Mouse (Mus musculus): ENCODE data around the gene Pank4. TPM values are rescaled to one million over a fixed set of nuclear protein-coding genes. Genes with fewer than 3 reads are reported as not detected.
A peak's percentile ranks its signal among the peaks of the same experiment; 100 is the strongest.

Pank4 gene
- total and polyA plus RNA-seq, 2 experiments, result 13.5 to 19.5 TPM

- DNase-seq (ENCODE audit: extremely low read depth, low read depth, low spot score), result no peak
- Histone ChIP-seq H3K79me2 (ENCODE audit: control insufficient read depth, insufficient read depth, low read length) (peaks cover 7% of the 10 kb centered on the region; the same call in 1 of the 2 replicates), H3K36me3 (ENCODE audit: control insufficient read depth, insufficient read depth, low read length) (peaks cover under 1% of the 10 kb centered on the region; the same call in 1 of the 2 replicates), H3K4me3 (ENCODE audit: insufficient read depth, low read depth, low read length) (peak overlapping the region; percentile 95), H3K4me1 (ENCODE audit: control insufficient read depth, insufficient read depth, low read length) (peaks cover 3% of the 10 kb centered on the region), H3K27me3 (ENCODE audit: control insufficient read depth, insufficient read depth, low read length) (peaks cover 15% of the 10 kb centered on the region; the same call in 1 of the 2 replicates), H3K9ac (ENCODE audit: low read depth, low read length) (peak overlapping the region; percentile 92), H3K27ac (replicated peaks; ENCODE audit: insufficient read depth, low read depth, low read length) (0 out of 2 replicates have a peak overlapping the region, but pooled peaks have one; percentile 19)
- no peak for TF ChIP-seq CTCF (IDR thresholded peaks at IDR 0.05; ENCODE audit: low read depth, low read length)
- no peak for TF ChIP-seq POLR2A (IDR thresholded peaks at IDR 0.05; ENCODE audit: extremely low read depth, insufficient read depth, low read length)
- WGBS, result 2% methylated on average over 36 of the region's 36 CpGs
Observed at GRCm38 (mm10) chr4:154964581-154965235, 785 bp downstream of the Pank4 start.

- 67% methylated on average over 3 of the region's 3 CpGs for WGBS
- Histone ChIP-seq H3K36me3 (ENCODE audit: control insufficient read depth, insufficient read depth, low read length) (peaks cover 8% of the 10 kb centered on the region; the same call in 1 of the 2 replicates), H3K9ac (ENCODE audit: low read depth, low read length) (no peak overlapping the region), H3K4me3 (ENCODE audit: insufficient read depth, low read depth, low read length) (no peak overlapping the region), H3K27me3 (ENCODE audit: control insufficient read depth, insufficient read depth, low read length) (peaks cover 8% of the 10 kb centered on the region; the same call in 1 of the 2 replicates), H3K27ac (replicated peaks; ENCODE audit: insufficient read depth, low read depth, low read length) (no peak overlapping the region), H3K4me1 (ENCODE audit: control insufficient read depth, insufficient read depth, low read length) (peaks cover 3% of the 10 kb centered on the region), H3K79me2 (ENCODE audit: control insufficient read depth, insufficient read depth, low read length) (peaks cover 7% of the 10 kb centered on the region; the same call in 1 of the 2 replicates)
- no peak for TF ChIP-seq CTCF (IDR thresholded peaks at IDR 0.05; ENCODE audit: low read depth, low read length)
- no peak for TF ChIP-seq POLR2A (IDR thresholded peaks at IDR 0.05; ENCODE audit: extremely low read depth, insufficient read depth, low read length)
- DNase-seq (ENCODE audit: extremely low read depth, low read depth, low spot score), result no peak
Observed at GRCm38 (mm10) chr4:154965856-154966255, 1.9 kb downstream of the Pank4 start.

DNA sequence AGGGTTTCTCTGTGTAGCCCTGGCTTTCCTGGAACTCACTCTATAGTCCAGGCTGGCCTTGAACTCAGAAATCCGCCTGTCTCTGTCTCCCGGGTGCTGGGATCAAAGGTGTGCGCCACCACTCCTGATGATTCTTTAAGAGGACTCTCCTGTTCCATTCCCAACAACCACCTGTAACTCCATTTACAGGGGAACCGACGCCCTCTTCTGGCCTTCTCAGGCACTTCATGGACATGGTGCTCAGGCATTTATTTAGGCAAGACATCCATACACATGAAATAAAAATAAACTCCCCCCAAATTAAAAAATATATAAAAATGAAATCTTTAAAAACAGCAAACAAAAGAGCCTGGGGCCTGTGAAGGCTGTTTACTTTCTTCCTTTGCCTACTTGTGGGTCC is 3.2 kb downstream of the Pank4 start:
- Histone ChIP-seq H3K27me3 (ENCODE audit: control insufficient read depth, insufficient read depth, low read length) (no peaks in the 10 kb centered on the region), H3K36me3 (ENCODE audit: control insufficient read depth, insufficient read depth, low read length) (peaks cover 14% of the 10 kb centered on the region; the same call in 1 of the 2 replicates), H3K4me3 (ENCODE audit: insufficient read depth, low read depth, low read length) (no peak overlapping the region), H3K4me1 (ENCODE audit: control insufficient read depth, insufficient read depth, low read length) (peaks cover 3% of the 10 kb centered on the region), H3K9ac (ENCODE audit: low read depth, low read length) (no peak overlapping the region), H3K27ac (replicated peaks; ENCODE audit: insufficient read depth, low read depth, low read length) (no peak overlapping the region), H3K79me2 (ENCODE audit: control insufficient read depth, insufficient read depth, low read length) (peaks cover 7% of the 10 kb centered on the region; the same call in 1 of the 2 replicates)
- TF ChIP-seq CTCF (IDR thresholded peaks at IDR 0.05; ENCODE audit: low read depth, low read length) (peak; percentile 39; the same call in 1 of the 2 replicates), POLR2A (IDR thresholded peaks at IDR 0.05; ENCODE audit: extremely low read depth, insufficient read depth, low read length) (no peak)
- DNase-seq (ENCODE audit: extremely low read depth, low read depth, low spot score), result peak; percentile 32
- WGBS, result 58% methylated on average over 5 of the region's 5 CpGs

DNA sequence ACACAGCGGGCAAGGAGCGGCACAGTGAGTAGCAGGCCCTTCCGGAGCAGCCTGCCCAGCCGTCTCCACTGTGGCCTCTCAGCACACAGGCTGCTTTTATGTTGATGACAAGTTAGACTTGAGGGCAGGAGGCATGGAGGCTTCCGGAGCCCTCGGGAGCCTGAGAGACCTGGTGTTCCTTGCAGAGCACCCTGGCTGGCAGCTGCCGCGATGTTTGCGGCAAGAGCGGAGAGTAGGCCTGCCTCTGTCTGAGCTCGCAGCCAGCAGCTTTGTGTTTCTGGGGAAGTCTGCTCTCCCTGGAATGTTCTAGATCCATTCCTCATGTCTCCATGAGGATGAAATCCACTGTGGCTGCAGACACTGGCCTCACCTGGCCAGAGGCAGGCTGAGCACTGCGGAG is 8.6 kb downstream of the Pank4 start:
- 0 out of 2 replicates have a peak, but pooled peaks cover under 1% of the 10 kb centered on the region for H3K79me2 ChIP-seq (ENCODE audit: control insufficient read depth, insufficient read depth, low read length)
- H3K4me1 ChIP-seq (ENCODE audit: control insufficient read depth, insufficient read depth, low read length), result no peaks in the 10 kb centered on the region
- peaks cover 22% of the 10 kb centered on the region; the same call in 1 of the 2 replicates for H3K36me3 ChIP-seq (ENCODE audit: control insufficient read depth, insufficient read depth, low read length)
- no peak overlapping the region for H3K27ac ChIP-seq (replicated peaks; ENCODE audit: insufficient read depth, low read depth, low read length)
- no peak overlapping the region for H3K9ac ChIP-seq (ENCODE audit: low read depth, low read length)
- TF ChIP-seq CTCF (IDR thresholded peaks at IDR 0.05; ENCODE audit: low read depth, low read length), result no peak
- no peak for TF ChIP-seq POLR2A (IDR thresholded peaks at IDR 0.05; ENCODE audit: extremely low read depth, insufficient read depth, low read length)
- no peak for DNase-seq (ENCODE audit: extremely low read depth, low read depth, low spot score)
- WGBS, result 96% methylated on average over 12 of the region's 12 CpGs
- no peak overlapping the region for H3K4me3 ChIP-seq (ENCODE audit: insufficient read depth, low read depth, low read length)
- H3K27me3 ChIP-seq (ENCODE audit: control insufficient read depth, insufficient read depth, low read length), result no peaks in the 10 kb centered on the region

GRCm38 (mm10) chr4:154974163-154974611 is 10.3 kb downstream of the Pank4 start:
- Histone ChIP-seq H3K27ac (replicated peaks; ENCODE audit: insufficient read depth, low read depth, low read length) (no peak overlapping the region), H3K4me3 (ENCODE audit: insufficient read depth, low read depth, low read length) (no peak overlapping the region), H3K4me1 (ENCODE audit: control insufficient read depth, insufficient read depth, low read length) (no peaks in the 10 kb centered on the region), H3K79me2 (ENCODE audit: control insufficient read depth, insufficient read depth, low read length) (no peaks in the 10 kb centered on the region), H3K9ac (ENCODE audit: low read depth, low read length) (no peak overlapping the region), H3K27me3 (ENCODE audit: control insufficient read depth, insufficient read depth, low read length) (no peaks in the 10 kb centered on the region), H3K36me3 (ENCODE audit: control insufficient read depth, insufficient read depth, low read length) (peaks cover 22% of the 10 kb centered on the region; the same call in 1 of the 2 replicates)
- WGBS, result 86% methylated on average over 11 of the region's 11 CpGs
- DNase-seq (ENCODE audit: extremely low read depth, low read depth, low spot score), result no peak
- TF ChIP-seq CTCF (IDR thresholded peaks at IDR 0.05; ENCODE audit: low read depth, low read length) (no peak), POLR2A (IDR thresholded peaks at IDR 0.05; ENCODE audit: extremely low read depth, insufficient read depth, low read length) (no peak)

DNA sequence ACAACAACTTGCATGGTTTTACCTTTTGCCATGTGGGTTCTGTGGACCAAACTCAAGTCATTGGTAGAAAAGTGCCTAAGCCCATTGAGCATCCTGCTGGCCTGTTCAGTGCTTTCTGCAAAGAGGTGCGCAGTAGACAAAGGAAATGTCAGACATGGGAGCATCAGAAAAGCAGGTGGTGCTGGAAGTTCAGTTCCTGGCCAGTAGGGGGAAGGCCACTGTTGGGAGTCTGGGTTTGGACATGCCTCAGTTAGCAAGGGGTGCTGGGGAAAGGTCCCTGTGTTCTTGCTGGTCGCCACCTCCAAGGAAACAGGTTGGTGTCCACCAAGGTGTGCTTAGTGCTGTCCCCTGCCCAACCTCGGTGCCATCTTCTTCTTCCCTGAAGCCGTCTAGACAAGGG is 16.2 kb downstream of the Pank4 start:
- WGBS, result 97% methylated on average over 4 of the region's 4 CpGs
- Histone ChIP-seq H3K36me3 (ENCODE audit: control insufficient read depth, insufficient read depth, low read length) (peaks cover 1% of the 10 kb centered on the region; the same call in 1 of the 2 replicates), H3K4me1 (ENCODE audit: control insufficient read depth, insufficient read depth, low read length) (no peaks in the 10 kb centered on the region), H3K79me2 (ENCODE audit: control insufficient read depth, insufficient read depth, low read length) (no peaks in the 10 kb centered on the region), H3K27me3 (ENCODE audit: control insufficient read depth, insufficient read depth, low read length) (no peaks in the 10 kb centered on the region), H3K27ac (replicated peaks; ENCODE audit: insufficient read depth, low read depth, low read length) (no peak overlapping the region), H3K9ac (ENCODE audit: low read depth, low read length) (no peak overlapping the region), H3K4me3 (ENCODE audit: insufficient read depth, low read depth, low read length) (no peak overlapping the region)
- TF ChIP-seq CTCF (IDR thresholded peaks at IDR 0.05; ENCODE audit: low read depth, low read length), result peak; percentile 54
- TF ChIP-seq POLR2A (IDR thresholded peaks at IDR 0.05; ENCODE audit: extremely low read depth, insufficient read depth, low read length), result no peak
- DNase-seq (ENCODE audit: extremely low read depth, low read depth, low spot score), result no peak

All from liver, adult 2 months (tissue).